Comparison of ENCODE assay signal across 9 mouse cellular contexts in genomic region chr5:111582004-111582403, GRCm38 (mm10).
DNase-seq lines count a peak whose midpoint lies in the region; ATAC-seq and TF ChIP-seq lines count a peak whose summit lies in the region.
"Had no signal": no experiment of that assay in that cellular context is flagged by ENCODE, and none has a peak within 500 bp of the region (broad histone marks: within the 10 kb centered on the region; RNA-seq: fewer than 3 reads in every experiment).

No protein-coding gene starts in this region.

- intact Hi-C loops in heart, postnatal 36 days (cut with DNase I) = no loop called here

- no peak overlapping the region for H3K4me3 ChIP-seq in heart, embryonic 14.5 days (ENCODE audit: control insufficient read depth in 1 of 2, insufficient read depth in 1 of 2, low read depth in 1 of 2, low read length in 2 of 2)
- peak overlapping the region; percentile 30 for H3K4me3 ChIP-seq in hindbrain, embryonic 12.5 days
- H3K4me3 ChIP-seq in midbrain, embryonic 11.5 days (ENCODE audit: low read depth, low read length) = peak overlapping the region; percentile 19; the same call in 1 of the 2 replicates
- H3K4me3 ChIP-seq in liver, postnatal 0 days (ENCODE audit: low read depth, low read length) = no peak overlapping the region

- TF ChIP-seq POLR2A in brain, embryonic 14.5 days (IDR thresholded peaks at IDR 0.05; ENCODE audit: borderline replicate concordance, extremely low read depth, insufficient read depth, insufficient read length, poor library complexity, severe bottlenecking) = no peak

- DNase-seq in heart, postnatal 36 days = no peak
- peak; percentile 74 for DNase-seq in brain, embryonic 14.5 days (ENCODE audit: low read depth)
- DNase-seq in midbrain, embryonic 11.5 days (ENCODE audit: low spot score, missing footprints) = no peak
- no peak for DNase-seq in liver, postnatal 0 days
- DNase-seq: adrenal gland, postnatal 36 days had no signal

- no peak for ATAC-seq in heart, embryonic 14.5 days (ENCODE audit: insufficient number of reproducible peaks, insufficient read depth, low FRiP score, low read depth)
- no peak for ATAC-seq in hindbrain, embryonic 12.5 days (ENCODE audit: low FRiP score)
- no peak for ATAC-seq in midbrain, embryonic 11.5 days (ENCODE audit: low FRiP score)
- ATAC-seq in granulocyte monocyte progenitor cell, adult 5-6 weeks (replicated peaks; ENCODE audit: poor library complexity, severe bottlenecking) = no peak
- no peak for ATAC-seq in liver, postnatal 0 days
- no peak for ATAC-seq in megakaryocyte progenitor cell, adult 5-6 weeks (replicated peaks; ENCODE audit: poor library complexity)

- H3K27me3 ChIP-seq in heart, embryonic 14.5 days (ENCODE audit: control insufficient read depth, insufficient read depth, low read length) = peaks cover 62% of the 10 kb centered on the region
- H3K27me3 ChIP-seq in hindbrain, embryonic 12.5 days = no peaks in the 10 kb centered on the region
- H3K27me3 ChIP-seq in midbrain, embryonic 11.5 days (ENCODE audit: control insufficient read depth, insufficient read depth, low read length) = no peaks in the 10 kb centered on the region
- H3K27me3 ChIP-seq in liver, postnatal 0 days (ENCODE audit: insufficient read depth, low read length) = peaks cover 34% of the 10 kb centered on the region

- H3K9me3 ChIP-seq in heart, embryonic 14.5 days (ENCODE audit: control insufficient read depth, low read length) = no peaks in the 10 kb centered on the region
- H3K9me3 ChIP-seq in hindbrain, embryonic 12.5 days (replicated peaks) = no peaks in the 10 kb centered on the region
- no peaks in the 10 kb centered on the region for H3K9me3 ChIP-seq in midbrain, embryonic 11.5 days (ENCODE audit: control insufficient read depth, low read length)
- H3K9me3 ChIP-seq in liver, postnatal 0 days (ENCODE audit: low read length) = no peaks in the 10 kb centered on the region

- WGBS in heart, embryonic 14.5 days = 53% methylated on average over 9 of the region's 9 CpGs
- WGBS in hindbrain, embryonic 12.5 days = 18% methylated on average over 9 of the region's 9 CpGs
- 14% methylated on average over 9 of the region's 9 CpGs for WGBS in midbrain, embryonic 11.5 days
- WGBS in liver, postnatal 0 days (ENCODE audit: insufficient replicate concordance) = 52% methylated on average over 9 of the region's 9 CpGs

- peaks cover 26 to 37% of the 10 kb centered on the region in 2 experiments for H3K4me1 ChIP-seq in heart, embryonic 14.5 days (ENCODE audit: control insufficient read depth in 2 of 2, insufficient read depth in 2 of 2, low read length in 2 of 2)
- H3K4me1 ChIP-seq in hindbrain, embryonic 12.5 days = peaks cover 73% of the 10 kb centered on the region
- peaks cover 57% of the 10 kb centered on the region for H3K4me1 ChIP-seq in midbrain, embryonic 11.5 days (ENCODE audit: control insufficient read depth, insufficient read depth, low read length)
- H3K4me1 ChIP-seq in liver, postnatal 0 days (ENCODE audit: insufficient read depth) = no peaks in the 10 kb centered on the region; the same call in 1 of the 2 replicates

- TF ChIP-seq CTCF in brain, embryonic 14.5 days (IDR thresholded peaks at IDR 0.05; ENCODE audit: borderline replicate concordance, extremely low read depth, insufficient read depth, insufficient read length) = peak; percentile 36; the same call in 1 of the 2 replicates
- no peak for TF ChIP-seq CTCF in liver, postnatal 0 days (IDR thresholded peaks at IDR 0.05; ENCODE audit: low read depth)

- no peaks in the 10 kb centered on the region for H3K36me3 ChIP-seq in heart, embryonic 14.5 days (ENCODE audit: control insufficient read depth, insufficient read depth, low read length)
- no peaks in the 10 kb centered on the region for H3K36me3 ChIP-seq in hindbrain, embryonic 12.5 days
- no peaks in the 10 kb centered on the region for H3K36me3 ChIP-seq in midbrain, embryonic 11.5 days (ENCODE audit: control insufficient read depth, insufficient read depth, low read length)
- no peaks in the 10 kb centered on the region for H3K36me3 ChIP-seq in liver, postnatal 0 days (replicated peaks; ENCODE audit: insufficient read depth, low read length)

- no peak overlapping the region for H3K27ac ChIP-seq in heart, embryonic 14.5 days (replicated peaks in 1 of 2; ENCODE audit: control insufficient read depth in 1 of 2, insufficient read depth in 1 of 2, low read depth in 2 of 2, low read length in 2 of 2)
- peak overlapping the region; percentile 90 for H3K27ac ChIP-seq in hindbrain, embryonic 12.5 days
- peak overlapping the region; percentile 88 for H3K27ac ChIP-seq in midbrain, embryonic 11.5 days (ENCODE audit: low read depth, low read length)
- H3K27ac ChIP-seq in liver, postnatal 0 days (ENCODE audit: low read depth) = no peak overlapping the region

- H3K4me2 ChIP-seq in heart, embryonic 14.5 days (ENCODE audit: low read length) = peak overlapping the region; percentile 58
- peak overlapping the region; percentile 55 for H3K4me2 ChIP-seq in hindbrain, embryonic 12.5 days (replicated peaks)
- H3K4me2 ChIP-seq in midbrain, embryonic 11.5 days = peak overlapping the region; percentile 27
- no peak overlapping the region for H3K4me2 ChIP-seq in liver, postnatal 0 days (ENCODE audit: low read depth, low read length)

- no peak for TF ChIP-seq EP300 in liver, postnatal 0 days (IDR thresholded peaks at IDR 0.05; ENCODE audit: low read depth)

- 0 out of 2 replicates have a peak overlapping the region, but pooled peaks have one; percentile 27 for H3K9ac ChIP-seq in heart, embryonic 14.5 days (ENCODE audit: low read length)
- peak overlapping the region; percentile 53; the same call in 1 of the 2 replicates for H3K9ac ChIP-seq in hindbrain, embryonic 12.5 days
- H3K9ac ChIP-seq in midbrain, embryonic 11.5 days (ENCODE audit: low read length) = peak overlapping the region; percentile 22
- H3K9ac ChIP-seq in liver, postnatal 0 days (replicated peaks) = no peak overlapping the region

Comparison
In these comparisons a context has a peak if more than half of its experiments do, and no peak if none do; other contexts are left out.
1. H3K27ac ChIP-seq: peak in hindbrain, embryonic 12.5 days (single experiment) and midbrain, embryonic 11.5 days (single experiment); none in heart, embryonic 14.5 days (0 of 2) and liver, postnatal 0 days (single experiment).
2. H3K4me3 ChIP-seq: peak in hindbrain, embryonic 12.5 days (single experiment) and midbrain, embryonic 11.5 days (single experiment); none in heart, embryonic 14.5 days (0 of 2) and liver, postnatal 0 days (single experiment).